Mouse (Mus musculus) brain, embryonic 14.5 days (tissue): ENCODE data around the gene Ints6.

Experiments used
- CTCF ChIP-seq: fragments of 200-500 bp; IDR thresholded peaks from 2 replicates; pipeline ENCODE4 v1.5.1; 2012; ENCODE audit warnings: inconsistent platforms, mild to moderate bottlenecking, moderate library complexity, borderline replicate concordance; ENCODE audit not compliant: insufficient read depth, insufficient read length; ENCODE audit errors: extremely low read depth
- POLR2A ChIP-seq: fragments of 200-500 bp; IDR thresholded peaks from 2 replicates; pipeline ENCODE4 v1.6.1; 2012; ENCODE audit warnings: mild to moderate bottlenecking, inconsistent platforms, borderline replicate concordance; ENCODE audit not compliant: poor library complexity, insufficient read depth, insufficient read length, severe bottlenecking; ENCODE audit errors: extremely low read depth

DNA sequence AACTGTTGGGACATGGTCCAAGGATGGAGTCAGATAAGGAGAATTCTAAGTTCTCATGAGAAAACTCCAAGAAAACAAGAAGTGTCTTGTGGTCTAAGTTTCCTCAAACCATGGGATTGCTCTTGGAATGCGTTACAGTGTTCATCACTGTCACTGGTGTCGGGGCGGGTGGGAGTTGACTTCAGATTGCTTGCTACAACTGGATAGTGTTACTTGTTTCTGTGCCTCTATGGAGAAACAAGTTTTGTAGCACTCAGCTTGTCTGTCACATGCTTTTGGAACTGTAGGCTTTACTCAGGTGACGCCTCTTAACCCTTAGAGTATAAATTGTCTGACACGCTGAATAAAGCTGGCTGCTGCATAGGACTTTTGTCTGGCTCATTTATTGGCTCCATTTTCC, 42.2 kb upstream of the Ints6 start:
- no peak for TF ChIP-seq CTCF
- no peak for TF ChIP-seq POLR2A
